Mouse (Mus musculus) stomach, embryonic 15.5 days (tissue): Measurements from ENCODE around the gene Myo18b. TPM values are rescaled to one million over a fixed set of nuclear protein-coding genes. Genes with fewer than 3 reads are reported as not detected.

Experiments
- ATAC-seq: fragments of 200-750 bp; cut with Nextera tagmentation; 2 replicates; pipeline ENCODE4 v1.8.0; 2017; ENCODE audit warnings: low read depth, moderate number of reproducible peaks, moderate TSS enrichment; ENCODE audit not compliant: insufficient read depth, low FRiP score
- H3K27ac ChIP-seq: fragments of 300-500 bp; sonication (generic); 2 replicates; pipeline ENCODE4 v1.5.1; 2015; ENCODE audit warnings: mild to moderate bottlenecking, inconsistent platforms
- H3K27me3 ChIP-seq: fragments of 300-500 bp; sonication (generic); replicated peaks from 2 replicates; pipeline ENCODE4 v1.6.1; 2015; ENCODE audit warnings: inconsistent platforms
- H3K36me3 ChIP-seq: fragments of 300-500 bp; sonication (generic); 2 replicates; pipeline ENCODE4 v1.6.1; 2015; ENCODE audit warnings: inconsistent platforms
- H3K4me1 ChIP-seq: fragments of 300-500 bp; sonication (generic); 2 replicates; pipeline ENCODE4 v1.6.1; 2015; ENCODE audit warnings: inconsistent platforms
- H3K4me2 ChIP-seq: fragments of 300-500 bp; sonication (generic); 2 replicates; pipeline ENCODE4 v1.6.1; 2015; ENCODE audit warnings: mild to moderate bottlenecking, inconsistent platforms
- H3K4me3 ChIP-seq: fragments of 300-500 bp; sonication (generic); replicated peaks from 2 replicates; pipeline ENCODE4 v1.5.1; 2015; ENCODE audit warnings: inconsistent platforms
- H3K9ac ChIP-seq: fragments of 300-500 bp; sonication (generic); 2 replicates; pipeline ENCODE4 v1.6.1; 2015; ENCODE audit warnings: inconsistent platforms
- H3K9me3 ChIP-seq: fragments of 300-500 bp; sonication (generic); 2 replicates; pipeline ENCODE4 v1.6.1; 2016; ENCODE audit warnings: inconsistent platforms
- WGBS: fragments of 180-500 bp; shearing (Covaris S2); methylation state at CpG from one replicate; pipeline ENCODE4 v1.1.7; 2015; 5-methylcytosine and 5-hydroxymethylcytosine counted together
- polyA plus RNA-seq: library from polyadenylated mRNA; unstranded; fragments of >200 nt; fragmentation: Nextera tagmentation; extraction: Ambion mirVana; gene quantifications from 2 replicates; pipeline ENCODE4 v1.2.1, GENCODE M21; 2015

Myo18b gene
- polyA plus RNA-seq, 1 experiment from 2014 or later, result 0.51 TPM

DNA sequence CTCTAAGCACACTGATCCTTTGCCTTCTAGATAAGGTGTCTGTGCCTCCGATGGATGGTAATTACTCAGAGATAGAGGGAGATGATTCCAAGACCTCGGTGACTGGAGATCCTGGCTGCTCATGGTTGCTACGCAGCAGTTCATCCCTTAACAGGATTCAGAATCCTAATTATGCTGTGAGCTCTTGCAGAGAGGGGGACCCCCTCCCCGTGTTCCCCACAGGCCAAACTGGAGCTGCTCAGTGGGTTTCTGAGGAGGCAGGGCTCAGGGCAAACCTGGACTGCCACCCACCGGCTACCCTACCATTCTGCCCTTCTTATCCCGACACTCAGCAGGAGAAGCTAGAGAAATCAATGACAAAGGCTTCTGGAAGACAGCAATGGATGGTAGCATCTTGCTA lies 54.3 kb downstream of the Myo18b start:
- no peak for ATAC-seq
- H3K4me3 ChIP-seq, result no peak overlapping the region
- WGBS, result 56% methylated on average over 6 of the region's 6 CpGs
- no peaks in the 10 kb centered on the region for H3K27me3 ChIP-seq
- H3K4me2 ChIP-seq, result no peak overlapping the region
- no peak overlapping the region for H3K9ac ChIP-seq
- H3K4me1 ChIP-seq, result no peaks in the 10 kb centered on the region
- H3K9me3 ChIP-seq, result no peaks in the 10 kb centered on the region
- no peaks in the 10 kb centered on the region for H3K36me3 ChIP-seq
- H3K27ac ChIP-seq, result no peak overlapping the region

DNA sequence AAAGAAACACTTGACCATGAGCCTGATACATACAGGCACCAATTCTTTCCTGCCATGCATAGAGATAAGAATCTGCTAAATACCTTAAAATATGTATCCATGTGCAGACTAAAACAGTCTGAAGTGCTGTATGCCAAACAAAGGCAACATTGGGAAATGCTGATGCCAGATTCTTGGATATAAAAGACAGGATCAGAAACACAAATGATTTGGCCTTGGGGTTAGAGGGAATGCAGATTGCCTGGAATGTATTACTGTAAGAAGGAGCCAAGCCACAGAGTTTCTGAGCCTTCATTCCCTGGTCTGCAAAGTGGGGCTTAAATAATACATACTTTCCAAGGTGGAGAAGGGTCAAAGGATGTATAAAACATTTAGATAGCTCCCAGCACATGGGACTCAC lies 61.3 kb downstream of the Myo18b start:
- no peak for ATAC-seq
- H3K4me2 ChIP-seq, result no peak overlapping the region
- no peaks in the 10 kb centered on the region for H3K9me3 ChIP-seq

DNA sequence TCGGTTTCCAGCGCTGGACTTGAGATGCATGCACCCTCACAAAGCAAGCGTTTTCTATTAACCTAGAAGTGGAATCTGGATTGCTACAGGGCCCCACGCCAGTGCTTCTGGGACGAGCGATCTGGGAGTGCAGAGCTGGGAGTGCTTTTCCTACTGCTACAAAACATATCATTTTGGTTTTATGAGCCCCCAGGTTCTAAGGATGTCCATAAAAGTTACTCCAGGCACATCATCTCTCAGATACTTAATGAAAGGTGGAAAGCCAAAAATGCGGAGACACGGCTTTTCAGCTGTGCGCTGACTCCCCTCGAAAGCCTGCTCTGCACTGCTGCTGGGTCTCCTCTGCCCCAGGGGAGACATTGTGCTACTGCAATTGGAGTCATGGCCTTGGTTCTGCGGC lies 62.3 kb downstream of the Myo18b start:
- no peak overlapping the region for H3K9ac ChIP-seq
- H3K36me3 ChIP-seq, result no peaks in the 10 kb centered on the region
- H3K27ac ChIP-seq, result no peak overlapping the region
- H3K4me1 ChIP-seq, result no peaks in the 10 kb centered on the region
- ATAC-seq, result no peak
- H3K4me3 ChIP-seq, result no peak overlapping the region
- no peak overlapping the region for H3K4me2 ChIP-seq
- 70% methylated on average over 11 of the region's 11 CpGs for WGBS
- no peaks in the 10 kb centered on the region for H3K9me3 ChIP-seq
- H3K27me3 ChIP-seq, result no peaks in the 10 kb centered on the region

More for the DNA sequence above, 61.3 kb downstream of the Myo18b start:
- Histone ChIP-seq H3K36me3 (no peaks in the 10 kb centered on the region), H3K27ac (no peak overlapping the region), H3K9ac (no peak overlapping the region), H3K4me1 (no peaks in the 10 kb centered on the region), H3K4me3 (no peak overlapping the region), H3K27me3 (no peaks in the 10 kb centered on the region)

DNA sequence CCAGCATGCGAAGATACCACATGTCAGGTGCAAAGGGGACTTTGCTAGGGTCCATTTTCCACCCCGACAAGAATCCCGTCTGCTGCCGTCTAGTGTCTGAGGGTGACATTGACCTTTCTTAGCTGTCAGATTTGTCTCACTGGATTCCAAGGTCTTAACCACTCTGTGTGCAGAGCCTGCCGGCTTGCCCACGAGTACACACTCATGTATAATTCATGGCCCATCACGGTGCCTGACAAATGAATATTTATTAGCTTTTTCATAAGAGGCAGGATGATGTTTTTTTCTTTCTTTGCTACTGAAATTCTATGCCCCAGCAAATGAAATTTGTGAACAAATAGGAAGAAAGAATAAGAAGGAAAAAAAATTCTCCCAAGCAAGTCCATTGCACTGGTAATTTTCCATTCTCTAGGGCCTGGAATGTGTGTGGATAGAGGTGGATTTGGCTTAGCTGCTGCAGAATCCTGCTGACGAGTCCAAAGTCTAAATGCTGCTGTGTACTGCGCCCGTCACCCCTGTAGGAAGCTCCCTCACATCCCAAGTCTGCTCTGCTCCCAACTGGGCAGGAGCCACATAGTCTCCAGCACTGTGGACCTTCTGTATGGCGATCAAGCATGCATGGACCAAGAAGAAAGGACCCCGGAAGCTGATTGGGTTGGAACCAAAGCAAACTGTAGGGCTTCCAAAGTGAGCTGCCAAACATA lies 70.9 kb downstream of the Myo18b start:
- no peak overlapping the region for H3K4me2 ChIP-seq
- no peaks in the 10 kb centered on the region for H3K4me1 ChIP-seq
- H3K27ac ChIP-seq, result no peak overlapping the region
- no peak for ATAC-seq
- no peaks in the 10 kb centered on the region for H3K27me3 ChIP-seq
- no peaks in the 10 kb centered on the region for H3K9me3 ChIP-seq
- WGBS, result 71% methylated on average over 12 of the region's 12 CpGs
- H3K36me3 ChIP-seq, result no peaks in the 10 kb centered on the region
- H3K4me3 ChIP-seq, result no peak overlapping the region
- no peak overlapping the region for H3K9ac ChIP-seq

GRCm38 (mm10) chr5:112824376-112824775 lies 71.8 kb downstream of the Myo18b start:
- WGBS, result 43% methylated on average over 13 of the region's 13 CpGs
- no peak overlapping the region for H3K9ac ChIP-seq
- H3K4me1 ChIP-seq, result no peaks in the 10 kb centered on the region
- no peak overlapping the region for H3K4me2 ChIP-seq
- no peak for ATAC-seq
- no peak overlapping the region for H3K4me3 ChIP-seq
- no peak overlapping the region for H3K27ac ChIP-seq
- no peaks in the 10 kb centered on the region for H3K36me3 ChIP-seq
- no peaks in the 10 kb centered on the region for H3K9me3 ChIP-seq
- no peaks in the 10 kb centered on the region for H3K27me3 ChIP-seq

- Histone ChIP-seq H3K4me3 (no peak overlapping the region), H3K9me3 (no peaks in the 10 kb centered on the region), H3K27me3 (no peaks in the 10 kb centered on the region), H3K27ac (no peak overlapping the region), H3K4me2 (no peak overlapping the region), H3K4me1 (no peaks in the 10 kb centered on the region), H3K36me3 (no peaks in the 10 kb centered on the region), H3K9ac (no peak overlapping the region)
- ATAC-seq, result no peak
- WGBS, result 54% methylated on average over 3 of the region's 3 CpGs
These were observed 73.7 kb downstream of the Myo18b start for GRCm38 (mm10) chr5:112822426-112822825.

DNA sequence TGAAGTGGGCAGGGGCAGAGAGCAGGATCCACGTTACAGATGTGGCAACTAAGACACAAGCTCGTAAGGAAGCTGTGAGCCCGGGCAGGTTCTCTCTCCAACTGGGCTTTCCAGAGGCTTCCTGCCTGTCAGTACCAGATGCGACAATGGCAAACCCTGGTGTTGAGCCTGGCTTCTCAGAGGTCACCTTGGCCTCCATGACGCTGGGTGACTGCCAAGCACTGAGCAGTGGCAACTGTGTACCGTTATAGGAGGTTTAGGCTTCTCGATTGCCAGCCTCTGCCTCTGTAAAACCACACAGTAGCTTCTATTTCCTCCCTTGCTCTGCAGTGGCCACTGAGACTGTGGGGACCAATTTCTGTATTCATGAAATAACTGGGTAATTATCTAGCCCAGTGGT lies 81.1 kb downstream of the Myo18b start:
- no peak overlapping the region for H3K4me3 ChIP-seq
- H3K27ac ChIP-seq, result no peak overlapping the region
- WGBS, result 82% methylated on average over 7 of the region's 7 CpGs
- ATAC-seq, result no peak
- no peaks in the 10 kb centered on the region for H3K9me3 ChIP-seq
- no peak overlapping the region for H3K9ac ChIP-seq
- H3K36me3 ChIP-seq, result no peaks in the 10 kb centered on the region
- no peaks in the 10 kb centered on the region for H3K27me3 ChIP-seq
- no peaks in the 10 kb centered on the region for H3K4me1 ChIP-seq
- no peak overlapping the region for H3K4me2 ChIP-seq

GRCm38 (mm10) chr5:112807629-112808028 lies 88.5 kb downstream of the Myo18b start:
- WGBS, result 79% methylated on average over 4 of the region's 4 CpGs
- H3K36me3 ChIP-seq, result no peaks in the 10 kb centered on the region
- no peak for ATAC-seq
- H3K4me1 ChIP-seq, result no peaks in the 10 kb centered on the region
- H3K9me3 ChIP-seq, result no peaks in the 10 kb centered on the region
- no peak overlapping the region for H3K4me3 ChIP-seq
- no peak overlapping the region for H3K4me2 ChIP-seq
- H3K27ac ChIP-seq, result no peak overlapping the region
- no peaks in the 10 kb centered on the region for H3K27me3 ChIP-seq
- no peak overlapping the region for H3K9ac ChIP-seq

DNA sequence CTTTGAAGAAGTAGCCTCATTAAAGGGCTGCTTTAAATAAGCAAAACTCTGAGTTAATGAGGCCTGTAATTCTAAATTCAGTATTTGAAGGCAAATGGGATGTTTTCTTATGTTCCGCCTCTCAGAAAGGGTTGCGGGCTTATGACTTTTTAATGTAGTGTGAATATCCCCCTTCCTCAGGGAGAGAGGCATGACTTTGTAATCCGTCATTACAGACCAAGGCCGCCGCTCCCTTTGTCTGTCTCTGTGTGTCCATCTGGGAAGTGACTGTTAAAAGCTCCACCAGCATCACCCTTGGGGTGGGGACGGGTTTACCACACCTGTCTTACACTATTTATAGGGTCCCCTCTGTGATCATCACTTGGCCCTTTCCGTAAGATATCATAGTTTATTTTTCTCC lies 100.1 kb downstream of the Myo18b start:
- Histone ChIP-seq H3K36me3 (no peaks in the 10 kb centered on the region), H3K4me2 (no peak overlapping the region), H3K4me1 (no peaks in the 10 kb centered on the region), H3K9me3 (no peaks in the 10 kb centered on the region), H3K27ac (no peak overlapping the region), H3K27me3 (no peaks in the 10 kb centered on the region), H3K4me3 (no peak overlapping the region), H3K9ac (no peak overlapping the region)
- ATAC-seq, result no peak
- 77% methylated on average over 7 of the region's 7 CpGs for WGBS

GRCm38 (mm10) chr5:112791792-112792780 lies 104.1 kb downstream of the Myo18b start:
- no peak overlapping the region for H3K4me3 ChIP-seq
- WGBS, result 73% methylated on average over 15 of the region's 15 CpGs
- no peaks in the 10 kb centered on the region for H3K9me3 ChIP-seq
- no peak overlapping the region for H3K9ac ChIP-seq
- no peak overlapping the region for H3K27ac ChIP-seq
- no peaks in the 10 kb centered on the region for H3K36me3 ChIP-seq
- no peaks in the 10 kb centered on the region for H3K4me1 ChIP-seq
- H3K4me2 ChIP-seq, result no peak overlapping the region
- ATAC-seq, result no peak
- H3K27me3 ChIP-seq, result no peaks in the 10 kb centered on the region

- WGBS, result 67% methylated on average over 4 of the region's 4 CpGs
- H3K27me3 ChIP-seq, result no peaks in the 10 kb centered on the region
These were observed 105.6 kb downstream of the Myo18b start for GRCm38 (mm10) chr5:112790376-112791111.

DNA sequence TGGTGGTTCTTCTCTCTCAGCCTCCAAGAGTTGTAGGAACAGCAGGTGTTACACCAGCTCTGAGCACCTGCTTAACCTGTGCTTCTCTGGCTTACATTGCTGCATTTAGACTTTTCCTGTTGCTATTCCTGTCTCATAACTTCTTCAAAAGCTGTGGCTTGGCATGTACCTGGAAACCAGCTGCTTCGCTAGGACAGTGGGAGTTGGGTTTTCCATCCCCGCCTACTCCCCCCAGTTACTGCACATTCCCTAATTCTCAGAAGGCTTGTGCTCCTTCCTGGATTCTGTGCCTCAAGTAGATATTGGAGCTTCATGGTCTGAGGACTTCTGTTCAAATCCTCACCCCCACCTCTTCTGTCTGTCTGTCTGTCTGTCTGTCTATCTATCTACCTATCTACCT lies 107.7 kb downstream of the Myo18b start:
- no peaks in the 10 kb centered on the region for H3K27me3 ChIP-seq
- ATAC-seq, result no peak
- WGBS, result 91% methylated on average over 2 of the region's 2 CpGs

More at GRCm38 (mm10) chr5:112790376-112791111, 105.6 kb downstream of the Myo18b start:
- no peak for ATAC-seq
- no peak overlapping the region for H3K9ac ChIP-seq
- H3K4me2 ChIP-seq, result no peak overlapping the region
- no peak overlapping the region for H3K27ac ChIP-seq
- H3K36me3 ChIP-seq, result no peaks in the 10 kb centered on the region
- no peaks in the 10 kb centered on the region for H3K4me1 ChIP-seq
- no peaks in the 10 kb centered on the region for H3K9me3 ChIP-seq
- H3K4me3 ChIP-seq, result no peak overlapping the region

More for the DNA sequence above, 107.7 kb downstream of the Myo18b start:
- Histone ChIP-seq H3K9ac (no peak overlapping the region), H3K4me2 (no peak overlapping the region), H3K27ac (no peak overlapping the region), H3K36me3 (no peaks in the 10 kb centered on the region), H3K4me3 (no peak overlapping the region), H3K4me1 (no peaks in the 10 kb centered on the region), H3K9me3 (no peaks in the 10 kb centered on the region)
